Mouse (Mus musculus) 416B (cell line): ENCODE data around the gene Rgl2.

ENCODE experiments used
- DNase-seq: peaks from one replicate; pipeline ENCODE4 v3.0.0; 2011; ENCODE audit warnings: low read depth

Rgl2 gene

DNA sequence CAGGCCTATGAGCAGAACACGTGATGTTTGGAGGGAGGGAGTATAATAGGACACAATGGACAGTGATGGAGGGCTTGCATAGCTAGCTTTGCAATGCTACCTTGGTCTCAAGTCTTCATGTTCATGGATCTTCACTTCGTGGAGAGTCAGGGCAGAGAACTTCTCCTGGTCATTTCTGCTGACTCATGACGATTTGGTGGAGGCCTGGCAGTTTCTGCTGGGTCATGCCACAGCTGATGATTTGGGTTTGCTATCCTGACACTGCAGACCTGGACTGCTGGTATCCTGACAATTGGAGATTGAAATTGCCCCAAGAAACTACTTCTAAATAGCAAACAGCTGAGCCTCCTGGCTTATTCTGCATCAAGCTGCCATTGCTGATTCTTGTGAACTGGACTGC, 44.2 kb downstream of the Rgl2 start:
- DNase-seq = no peak

DNA sequence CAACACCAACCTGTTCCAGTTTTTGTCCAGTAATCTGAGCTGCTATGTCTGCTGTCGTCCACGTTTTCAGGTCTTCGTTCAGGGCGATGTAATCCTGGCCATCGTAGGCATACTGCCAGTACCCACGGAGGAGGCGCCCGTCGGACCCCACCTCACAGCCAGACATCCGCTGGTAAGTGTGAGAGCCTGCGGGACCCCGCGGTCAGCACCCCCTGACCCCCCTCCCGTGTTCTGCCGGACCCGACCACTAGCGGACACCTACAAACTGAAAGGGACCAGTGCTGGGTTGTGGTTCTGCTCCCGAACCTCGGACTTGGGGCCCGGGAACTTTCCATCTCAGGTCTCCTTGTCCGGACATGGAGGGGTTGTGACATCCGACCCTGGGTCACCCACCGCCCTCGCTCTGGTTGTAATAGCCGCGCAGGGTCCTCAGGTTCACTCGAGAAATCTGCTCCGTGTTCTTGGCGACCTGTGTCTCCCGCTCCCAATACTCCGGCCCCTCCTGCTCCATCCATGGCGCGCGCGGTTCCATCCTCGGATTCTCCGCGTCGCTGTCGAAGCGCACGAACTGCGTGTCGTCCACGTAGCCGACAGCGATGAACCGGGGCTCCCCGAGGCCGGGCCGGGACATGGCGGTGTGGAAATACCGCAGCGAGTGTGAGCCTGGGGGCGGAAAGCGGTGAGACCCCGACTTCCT, 48.7 kb downstream of the Rgl2 start:
- DNase-seq = no peak

DNA sequence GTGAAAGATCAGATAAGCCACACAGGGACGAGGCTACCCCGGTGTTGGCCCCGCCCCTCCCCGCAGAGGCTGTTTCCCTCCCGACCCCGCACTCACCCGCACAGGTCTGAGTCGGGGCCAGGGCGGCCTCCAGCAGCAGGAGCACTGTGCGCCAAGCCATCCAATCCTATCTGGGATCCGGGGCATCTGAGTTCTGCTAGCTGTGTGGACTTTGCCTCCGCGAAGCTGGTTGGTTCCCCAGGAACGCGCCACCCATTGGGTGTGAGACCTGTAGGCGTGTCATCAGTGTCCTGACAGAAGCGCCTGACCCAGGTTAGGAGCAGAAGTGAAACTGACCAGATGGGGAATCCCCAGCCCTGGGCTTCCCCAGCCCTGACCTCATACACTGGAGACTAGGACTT, 49.3 kb downstream of the Rgl2 start:
- peak; percentile 89 for DNase-seq

DNA sequence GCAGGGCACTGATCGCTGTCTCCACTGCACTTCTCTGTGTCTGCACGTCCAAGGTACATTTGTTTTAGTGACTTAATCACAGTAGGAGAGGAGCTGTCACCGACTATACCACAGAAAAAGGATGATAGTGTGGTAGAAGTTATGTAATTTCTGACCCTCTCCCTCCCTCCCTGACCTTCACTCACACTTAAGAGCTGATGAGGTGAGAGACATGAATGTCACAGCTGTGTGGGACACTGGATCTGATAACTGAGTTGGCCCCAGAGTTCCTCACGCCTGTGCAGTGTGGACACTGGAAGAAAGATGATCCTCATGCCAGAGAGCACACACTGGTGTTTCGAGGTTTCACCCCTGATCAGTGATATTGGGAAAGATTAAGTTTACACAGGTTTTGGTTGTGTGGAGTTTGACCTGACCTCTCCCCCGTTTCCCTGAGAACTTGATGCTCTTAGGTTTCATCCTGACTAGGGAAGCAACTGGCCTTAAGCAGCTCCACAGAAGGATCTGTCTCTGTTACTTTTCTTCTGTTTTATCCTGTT, 50.2 kb downstream of the Rgl2 start:
- DNase-seq = no peak

DNA sequence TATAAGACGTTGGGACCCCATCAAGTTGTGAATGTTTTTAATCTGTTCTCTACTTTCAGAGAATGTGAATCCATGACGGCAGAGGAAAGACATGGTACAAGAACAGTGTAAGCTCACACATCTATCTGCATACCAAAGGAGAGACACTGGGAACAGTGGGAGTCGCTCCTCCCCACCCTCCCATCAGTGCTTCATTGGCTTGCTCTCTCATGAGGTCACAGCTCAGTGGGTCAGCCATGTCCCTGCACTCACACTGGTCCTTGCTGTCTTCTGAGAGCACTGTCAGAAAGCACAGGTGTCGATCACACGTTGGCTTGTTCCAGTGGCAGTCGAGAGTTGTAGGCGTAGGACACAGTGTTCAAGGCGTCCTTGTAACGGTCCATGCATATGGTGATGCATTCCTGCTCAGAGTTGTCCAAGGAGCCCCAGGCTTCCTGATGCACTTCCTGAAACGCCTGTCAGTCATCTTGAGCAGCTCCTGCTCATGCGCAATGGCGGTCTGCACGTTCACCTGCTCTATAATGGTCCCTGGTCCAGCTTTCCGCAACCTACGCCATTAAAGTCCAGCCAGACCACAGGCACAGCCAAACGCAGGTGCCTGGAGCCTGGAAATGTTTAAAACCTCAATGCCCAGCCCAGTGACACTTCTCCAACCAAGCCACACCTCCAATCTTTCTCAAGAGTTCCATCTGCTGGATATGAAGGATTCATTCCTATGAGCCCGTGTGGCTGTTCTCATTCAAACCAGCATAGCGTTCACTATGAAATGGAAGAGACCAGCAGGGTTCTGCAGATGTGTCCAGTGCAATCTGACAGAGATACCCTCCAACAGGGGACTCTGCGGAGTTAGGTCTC, 51.1 kb downstream of the Rgl2 start:
- DNase-seq = peak; percentile 42

DNA sequence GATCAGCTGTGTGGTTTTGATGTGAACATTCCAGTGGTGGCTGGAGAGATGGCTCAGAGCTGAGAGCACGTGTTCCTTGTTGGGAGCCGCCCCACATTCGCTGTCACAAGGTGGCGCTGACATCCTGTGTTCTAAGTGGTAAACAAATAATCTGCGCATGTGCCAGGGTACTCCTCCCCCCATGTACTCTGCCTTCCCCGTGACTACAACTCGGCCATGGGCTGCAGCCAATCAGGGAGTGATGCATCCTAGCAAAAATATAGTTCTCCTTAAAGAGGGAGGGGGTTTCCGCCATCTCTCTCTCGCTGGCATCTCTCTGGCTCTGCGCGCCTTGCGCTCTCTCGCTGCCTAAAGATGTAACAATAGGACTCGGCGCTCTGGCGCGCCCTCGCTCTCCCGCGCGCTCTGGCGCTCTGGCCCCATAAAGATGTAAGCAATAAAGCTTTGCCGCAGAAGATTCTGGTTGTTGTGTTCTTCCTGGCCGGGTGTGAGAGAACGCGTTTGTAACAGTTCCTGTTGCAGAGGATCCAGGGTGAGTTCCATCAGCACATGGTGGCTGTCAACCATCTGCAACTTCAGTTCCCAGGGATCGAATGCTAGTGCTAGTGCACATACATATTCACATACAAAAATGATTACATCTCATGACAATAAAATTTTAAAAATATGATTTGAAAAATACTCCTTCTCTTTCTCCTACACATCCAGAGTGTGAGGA, 52.0 kb downstream of the Rgl2 start:
- peak; percentile 92 for DNase-seq

DNA sequence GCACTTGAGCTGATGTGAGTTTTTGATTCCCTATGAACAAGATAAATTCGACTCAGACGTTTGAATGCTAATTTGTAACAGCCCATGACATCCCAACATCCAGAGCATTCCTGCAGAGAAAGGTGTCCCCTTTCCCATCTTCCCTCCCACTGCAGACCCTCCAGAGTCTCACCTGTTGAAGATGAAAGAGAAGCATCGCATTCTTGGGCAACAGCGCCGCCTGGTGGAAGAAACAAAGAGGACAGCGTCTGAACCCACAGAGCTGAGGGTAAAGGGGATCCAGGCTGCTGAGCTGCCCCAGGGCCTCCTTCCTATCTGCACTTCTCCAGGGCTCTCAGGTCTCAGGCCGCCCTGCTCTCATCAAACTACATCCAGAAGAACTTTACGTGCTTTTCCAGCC, 52.8 kb downstream of the Rgl2 start:
- DNase-seq = peak; percentile 42
